Mouse (Mus musculus) gonadal fat pad, adult 2 months (tissue): ENCODE measurements around the gene Dffa. TPM values are rescaled to one million over a fixed set of nuclear protein-coding genes. Genes with fewer than 3 reads are reported as not detected.

Experiments
- DNase-seq: peaks from one replicate; pipeline ENCODE4 v3.0.0-alpha.2; 2012; ENCODE audit warnings: low read depth
- polyA plus RNA-seq: library from polyadenylated mRNA; depleted of rRNA; stranded (reverse); fragments of >200 nt; gene quantifications from 2 replicates; pipeline ENCODE4 v1.2.3, GENCODE M21; 2012; rRNA removed

The Dffa gene
- polyA plus RNA-seq = 14.6 and 15.1 TPM in 2 replicates

- DNase-seq = no peak
Observed at GRCm38 (mm10) chr4:149103875-149104561, at the start of gene Dffa. Dffa (plus strand) TSS chr4:149104146.

GRCm38 (mm10) chr4:149055847-149056246 lies 48.1 kb upstream of the Dffa start:
- DNase-seq = no peak

- DNase-seq = no peak
Observed at GRCm38 (mm10) chr4:149056957-149057356, 47.0 kb upstream of the Dffa start.

GRCm38 (mm10) chr4:149057470-149057869 lies 46.5 kb upstream of the Dffa start:
- no peak for DNase-seq

- no peak for DNase-seq
Observed at GRCm38 (mm10) chr4:149058298-149058697, 45.6 kb upstream of the Dffa start.

GRCm38 (mm10) chr4:149059713-149060112 lies 44.2 kb upstream of the Dffa start:
- no peak for DNase-seq

- no peak for DNase-seq
Observed at GRCm38 (mm10) chr4:149060621-149061431, 43.1 kb upstream of the Dffa start.

- no peak for DNase-seq
Observed at GRCm38 (mm10) chr4:149061432-149061718, 42.6 kb upstream of the Dffa start.

GRCm38 (mm10) chr4:149062406-149063318 lies 41.3 kb upstream of the Dffa start:
- no peak for DNase-seq

GRCm38 (mm10) chr4:149064061-149064854 lies 39.7 kb upstream of the Dffa start:
- no peak for DNase-seq

- no peak for DNase-seq
Observed at GRCm38 (mm10) chr4:149066672-149067551, 37.0 kb upstream of the Dffa start.

- DNase-seq = no peak
Observed at GRCm38 (mm10) chr4:149075073-149075472, 28.9 kb upstream of the Dffa start.

- no peak for DNase-seq
Observed at GRCm38 (mm10) chr4:149075871-149076575, 27.9 kb upstream of the Dffa start.

- DNase-seq = no peak
Observed at GRCm38 (mm10) chr4:149078261-149078660, 25.7 kb upstream of the Dffa start.

- no peak for DNase-seq
Observed at GRCm38 (mm10) chr4:149079629-149080028, 24.3 kb upstream of the Dffa start.

GRCm38 (mm10) chr4:149080111-149080510 lies 23.8 kb upstream of the Dffa start:
- DNase-seq = no peak

GRCm38 (mm10) chr4:149081528-149081927 lies 22.4 kb upstream of the Dffa start:
- DNase-seq = no peak

GRCm38 (mm10) chr4:149085381-149085780 lies 18.6 kb upstream of the Dffa start:
- DNase-seq = no peak

- DNase-seq = no peak
Observed at GRCm38 (mm10) chr4:149091364-149091763, 12.6 kb upstream of the Dffa start.

GRCm38 (mm10) chr4:149097956-149098355 lies 6.0 kb upstream of the Dffa start:
- no peak for DNase-seq
